Mouse (Mus musculus) heart, adult 18-20 months (tissue): ENCODE measurements at regions not wholly inside any gene's neighbourhood (a gene's known extent, or its start where the extent isn't known, plus 50 kb on each side); places are given as distances from the start of the nearest gene placed in this dataset.

Source experiments
- DNase-seq, 2 experiments: peaks; one replicate each; pipeline ENCODE4 v3.0.0; 2021 to 2022; ENCODE audit warnings: mixed read lengths in 1 of 2

- DNase-seq, result no peak
These were observed 383.8 kb upstream of the Slc30a5 start for GRCm38 (mm10) chr13:101216897-101217480.

GRCm38 (mm10) chr13:101216421-101216820 is 383.2 kb upstream of the Slc30a5 start:
- no peak for DNase-seq

- DNase-seq, result no peak
These were observed 382.6 kb upstream of the Slc30a5 start for GRCm38 (mm10) chr13:101215792-101216221.

- no peak for DNase-seq
These were observed 382.0 kb upstream of the Slc30a5 start for GRCm38 (mm10) chr13:101215131-101215641.

GRCm38 (mm10) chr13:101214094-101214493 is 380.9 kb upstream of the Slc30a5 start:
- no peak for DNase-seq

- DNase-seq, result no peak
These were observed 380.1 kb upstream of the Slc30a5 start for GRCm38 (mm10) chr13:101213121-101213916.

GRCm38 (mm10) chr13:101212341-101212895 is 379.2 kb upstream of the Slc30a5 start:
- no peak for DNase-seq

- no peak for DNase-seq
These were observed 375.6 kb upstream of the Slc30a5 start for GRCm38 (mm10) chr13:101208788-101209187.

- DNase-seq, result no peak
These were observed 370.2 kb upstream of the Slc30a5 start for GRCm38 (mm10) chr13:101203463-101203862.

- DNase-seq, result no peak
These were observed 369.5 kb upstream of the Slc30a5 start for GRCm38 (mm10) chr13:101202565-101203313.

GRCm38 (mm10) chr13:101190249-101190830 is 357.1 kb upstream of the Slc30a5 start:
- no peak for DNase-seq

GRCm38 (mm10) chr13:101182387-101182786 is 349.2 kb upstream of the Slc30a5 start:
- DNase-seq, result no peak

- no peak for DNase-seq
These were observed 341.9 kb upstream of the Slc30a5 start for GRCm38 (mm10) chr13:101175017-101175689.

GRCm38 (mm10) chr13:101161768-101162167 is 328.5 kb upstream of the Slc30a5 start:
- peak; percentile 2 to 4 for DNase-seq

GRCm38 (mm10) chr13:101159878-101160277 is 326.7 kb upstream of the Slc30a5 start:
- DNase-seq, result no peak

- no peak for DNase-seq
These were observed 320.5 kb upstream of the Slc30a5 start for GRCm38 (mm10) chr13:101153760-101154159.

- DNase-seq, result peak; percentile 2 to 8
These were observed 309.5 kb upstream of the Slc30a5 start for GRCm38 (mm10) chr13:101142761-101143160.

GRCm38 (mm10) chr13:101142104-101142735 is 309.0 kb upstream of the Slc30a5 start:
- no peak for DNase-seq

- no peak for DNase-seq
These were observed 296.2 kb upstream of the Slc30a5 start for GRCm38 (mm10) chr13:101129466-101129865.

- no peak for DNase-seq
These were observed 294.6 kb upstream of the Slc30a5 start for GRCm38 (mm10) chr13:101127808-101128207.

- DNase-seq, result no peak
These were observed 294.0 kb upstream of the Slc30a5 start for GRCm38 (mm10) chr13:101127262-101127661.
